Mouse (Mus musculus) small intestine, adult 2 months (tissue): ENCODE results near the gene Cxcl17.
"Not testable (repeated sequence)": the region's sequence is repeated elsewhere in the genome, so short reads cannot be mapped to it uniquely, and the experiment has no call there.

Source experiments
- CTCF ChIP-seq: fragments of 200-500 bp; IDR thresholded peaks from 2 replicates; pipeline ENCODE4 v1.5.1; 2012; ENCODE audit warnings: low read depth, mild to moderate bottlenecking, control low read depth, inconsistent platforms, low read length, moderate library complexity, mixed read lengths; ENCODE audit not compliant: insufficient replicate concordance, insufficient read length; ENCODE audit errors: extremely low read depth
- POLR2A ChIP-seq: fragments of 200-500 bp; IDR thresholded peaks from 2 replicates; pipeline ENCODE4 v1.6.1; 2012; ENCODE audit warnings: low read depth, mild to moderate bottlenecking, control low read depth, inconsistent platforms, low read length, moderate library complexity

GRCm38 (mm10) chr7:25462033-25462337 is 49.3 kb upstream of the Cxcl17 start:
- not testable (repeated sequence) for TF ChIP-seq CTCF, POLR2A
